Mouse (Mus musculus): ENCODE measurements around the gene BC049762. TPM values are rescaled to one million over a fixed set of nuclear protein-coding genes. Genes with fewer than 3 reads are reported as not detected.

The BC049762 gene
- total and polyA plus RNA-seq, 2 experiments from 2014 or later: 0.39 TPM; not detected in 1

DNA sequence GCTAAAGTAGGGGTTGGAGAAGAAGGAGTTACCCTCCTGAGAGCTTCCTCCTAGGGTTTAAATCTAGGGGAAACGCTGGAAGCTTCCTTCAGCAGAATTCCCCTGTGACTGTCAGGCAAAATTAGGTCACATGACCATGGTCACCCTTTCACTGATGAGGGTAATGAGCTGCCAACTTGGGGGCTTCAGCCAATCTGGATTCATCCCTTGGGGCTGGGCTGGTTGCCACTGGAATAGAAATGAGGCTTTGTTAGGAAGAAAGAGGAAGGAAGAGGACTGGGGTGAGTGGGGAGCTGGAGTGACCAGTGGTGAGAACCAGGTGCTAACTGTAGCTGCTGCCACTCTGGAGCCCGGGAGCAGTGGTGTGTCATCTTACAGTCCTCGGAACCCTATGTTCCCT, 32.9 kb upstream of the BC049762 start:
- Histone ChIP-seq H3K9ac (replicated peaks; ENCODE audit: low read length) (no peak overlapping the region), H3K27ac (no peak overlapping the region), H3K4me1 (ENCODE audit: insufficient read depth, low read length) (peaks cover 2% of the 10 kb centered on the region; the same call in 1 of the 2 replicates), H3K4me2 (ENCODE audit: low read depth, low read length) (no peak overlapping the region), H3K4me3 (ENCODE audit: low read length) (no peak overlapping the region), H3K36me3 (ENCODE audit: insufficient read depth, low read length) (no peaks in the 10 kb centered on the region), H3K27me3 (ENCODE audit: insufficient read depth, low read length) (no peaks in the 10 kb centered on the region), H3K9me3 (ENCODE audit: low read length) (no peaks in the 10 kb centered on the region)
- TF ChIP-seq CTCF (IDR thresholded peaks at IDR 0.05; ENCODE audit: low read depth): no peak
- peak; percentile 64; the same call in 1 of the 2 replicates for ATAC-seq
- DNase-seq (ENCODE audit: low spot score): peak; percentile 57
- WGBS: 62% methylated on average over 3 of the region's 3 CpGs

DNA sequence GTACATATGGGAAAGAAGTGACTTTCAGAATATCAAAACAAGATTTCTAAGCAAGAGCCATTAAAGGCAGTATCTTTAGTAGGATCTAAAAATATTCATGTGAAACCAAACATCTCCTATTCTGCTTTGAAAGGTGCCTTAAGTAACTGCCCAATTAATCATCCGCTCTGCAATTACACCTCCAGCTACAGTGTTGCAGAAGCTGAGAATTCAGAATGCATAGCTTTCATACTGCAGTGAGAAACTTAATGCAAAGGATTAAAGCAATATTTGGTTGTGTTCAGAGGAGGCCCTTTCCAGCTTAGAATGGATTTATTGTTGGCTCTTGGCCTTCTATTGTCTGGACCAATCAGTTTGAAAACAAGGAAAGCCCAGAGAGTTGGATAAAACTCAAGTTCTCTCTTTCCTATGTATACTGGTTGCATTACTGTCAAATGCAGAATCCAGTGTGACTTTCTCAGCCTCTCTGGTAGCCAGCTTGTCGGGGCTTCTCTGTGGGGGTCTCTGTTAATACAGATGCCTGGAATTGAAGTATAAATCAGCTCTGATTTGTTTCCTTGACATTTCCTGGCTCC, 31.2 kb upstream of the BC049762 start:
- no peak overlapping the region for H3K27ac ChIP-seq
- no peaks in the 10 kb centered on the region for H3K9me3 ChIP-seq (ENCODE audit: low read length)
- no peak for TF ChIP-seq CTCF (IDR thresholded peaks at IDR 0.05; ENCODE audit: low read depth)
- no peak overlapping the region for H3K4me2 ChIP-seq (ENCODE audit: low read depth, low read length)
- H3K4me3 ChIP-seq (ENCODE audit: low read length): no peak overlapping the region
- H3K9ac ChIP-seq (replicated peaks; ENCODE audit: low read length): no peak overlapping the region
- WGBS: 41% methylated on average over 2 of the region's 2 CpGs
- H3K4me1 ChIP-seq (ENCODE audit: insufficient read depth, low read length): peaks cover 6% of the 10 kb centered on the region; the same call in 1 of the 2 replicates
- DNase-seq (ENCODE audit: low spot score) (no peak), ATAC-seq (no peak)
- H3K27me3 ChIP-seq (ENCODE audit: insufficient read depth, low read length): no peaks in the 10 kb centered on the region
- H3K36me3 ChIP-seq (ENCODE audit: insufficient read depth, low read length): no peaks in the 10 kb centered on the region

DNA sequence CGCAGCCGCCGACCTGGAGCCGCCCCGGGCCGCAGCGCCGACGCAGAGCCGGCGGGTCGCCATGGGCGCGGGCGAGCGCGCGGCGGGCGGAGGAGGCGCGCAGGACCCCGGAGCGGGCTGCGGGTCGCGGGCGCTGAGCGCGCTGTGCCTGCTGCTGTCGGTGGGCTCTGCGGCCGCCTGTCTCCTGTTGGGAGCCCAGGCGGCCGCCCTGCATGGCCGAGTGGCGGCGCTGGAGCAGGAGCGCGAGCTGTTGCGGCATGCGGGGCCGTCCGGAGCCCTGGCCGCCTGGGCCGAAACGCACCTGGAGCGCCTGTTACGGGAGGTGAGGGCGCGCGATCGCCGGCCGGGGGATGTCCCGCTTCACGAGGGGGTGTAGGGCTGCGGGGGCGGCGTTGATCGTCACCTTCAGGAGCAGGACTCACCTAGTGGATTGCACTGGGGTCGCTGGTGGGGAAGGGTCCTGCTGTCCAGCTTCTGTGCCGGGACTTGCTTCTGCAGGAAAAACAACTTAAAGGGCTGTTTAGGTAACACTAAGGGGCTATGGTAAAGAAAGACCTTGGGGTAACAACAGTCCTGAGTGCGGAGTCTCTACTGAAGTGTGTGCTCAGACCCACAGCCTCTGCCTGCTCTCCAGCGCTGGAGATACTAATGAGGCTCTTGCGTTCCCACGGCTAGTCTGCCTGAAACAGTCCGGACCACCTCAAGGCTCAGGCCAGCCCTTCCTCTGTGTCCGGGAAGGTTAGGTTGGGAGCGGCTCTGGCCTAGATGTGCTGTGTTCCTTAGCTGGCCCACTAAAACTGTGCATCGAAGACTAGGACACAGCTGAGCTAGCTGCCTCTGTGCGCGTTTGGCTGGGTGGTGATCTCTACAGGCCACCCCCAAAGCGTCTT, 27.5 kb upstream of the BC049762 start:
- 2% methylated on average over 56 of the region's 74 CpGs for WGBS
- peak overlapping the region; percentile 93 for H3K4me2 ChIP-seq (ENCODE audit: low read depth, low read length)

GRCm38 (mm10) chr11:51289564-51290041, 26.8 kb upstream of the BC049762 start, which contains the start of gene Col23a1:
TSS of gene Col23a1 (plus strand) at chr11:51289920.
- H3K9ac ChIP-seq (replicated peaks; ENCODE audit: low read length): peak within 1 kb of the TSS; percentile 50
- H3K9me3 ChIP-seq (ENCODE audit: low read length): no peaks in the 10 kb centered on the region
- no peaks in the 10 kb centered on the region for H3K36me3 ChIP-seq (ENCODE audit: insufficient read depth, low read length)
- peaks cover 4% of the 10 kb centered on the region; the same call in 1 of the 2 replicates for H3K4me1 ChIP-seq (ENCODE audit: insufficient read depth, low read length)
- 0 out of 2 replicates have a peak within 1 kb of the TSS, but pooled peaks have one; percentile 45 for H3K27ac ChIP-seq
- peak within 1 kb of the TSS; percentile 93 for H3K4me2 ChIP-seq (ENCODE audit: low read depth, low read length)
- DNase-seq (ENCODE audit: low spot score): peak; percentile 93
- peak within 1 kb of the TSS; percentile 61 for H3K4me3 ChIP-seq (ENCODE audit: low read length)
- ATAC-seq: peak; percentile 89
- TF ChIP-seq CTCF (IDR thresholded peaks at IDR 0.05; ENCODE audit: low read depth): peak; percentile 93
- H3K27me3 ChIP-seq (ENCODE audit: insufficient read depth, low read length): no peaks in the 10 kb centered on the region
- WGBS: 4% methylated on average over 34 of the region's 38 CpGs

More for the DNA sequence above, 27.5 kb upstream of the BC049762 start:
- Histone ChIP-seq H3K4me1 (ENCODE audit: insufficient read depth, low read length) (peaks cover 6% of the 10 kb centered on the region; the same call in 1 of the 2 replicates), H3K27me3 (ENCODE audit: insufficient read depth, low read length) (no peaks in the 10 kb centered on the region), H3K9ac (replicated peaks; ENCODE audit: low read length) (peak overlapping the region; percentile 50), H3K4me3 (ENCODE audit: low read length) (peak overlapping the region; percentile 61), H3K9me3 (ENCODE audit: low read length) (no peaks in the 10 kb centered on the region), H3K27ac (0 out of 2 replicates have a peak overlapping the region, but pooled peaks have one; percentile 45), H3K36me3 (ENCODE audit: insufficient read depth, low read length) (no peaks in the 10 kb centered on the region)
- TF ChIP-seq CTCF (IDR thresholded peaks at IDR 0.05; ENCODE audit: low read depth): no peak; the same call in 1 of the 2 replicates
- DNase-seq (ENCODE audit: low spot score): peak; percentile 76
- ATAC-seq: peak; percentile 79

GRCm38 (mm10) chr11:51274418-51274817, 11.6 kb upstream of the BC049762 start:
- no peak overlapping the region for H3K4me2 ChIP-seq (ENCODE audit: low read depth, low read length)
- no peaks in the 10 kb centered on the region for H3K4me1 ChIP-seq (ENCODE audit: insufficient read depth, low read length)
- WGBS: 53% methylated on average over 1 of the region's 1 CpGs
- H3K4me3 ChIP-seq (ENCODE audit: low read length): no peak overlapping the region
- DNase-seq (ENCODE audit: low spot score): no peak
- H3K27ac ChIP-seq: no peak overlapping the region
- TF ChIP-seq CTCF (IDR thresholded peaks at IDR 0.05; ENCODE audit: low read depth): no peak
- no peak for ATAC-seq
- H3K27me3 ChIP-seq (ENCODE audit: insufficient read depth, low read length): no peaks in the 10 kb centered on the region
- H3K9me3 ChIP-seq (ENCODE audit: low read length): no peaks in the 10 kb centered on the region
- no peak overlapping the region for H3K9ac ChIP-seq (replicated peaks; ENCODE audit: low read length)
- peaks cover 35% of the 10 kb centered on the region for H3K36me3 ChIP-seq (ENCODE audit: insufficient read depth, low read length)

GRCm38 (mm10) chr11:51265326-51265725, 2.5 kb upstream of the BC049762 start:
- Histone ChIP-seq H3K4me3 (ENCODE audit: low read length) (no peak overlapping the region), H3K27me3 (ENCODE audit: insufficient read depth, low read length) (no peaks in the 10 kb centered on the region), H3K36me3 (ENCODE audit: insufficient read depth, low read length) (peaks cover 3% of the 10 kb centered on the region; the same call in 1 of the 2 replicates), H3K9ac (replicated peaks; ENCODE audit: low read length) (no peak overlapping the region), H3K4me1 (ENCODE audit: insufficient read depth, low read length) (peaks cover 16% of the 10 kb centered on the region; the same call in 1 of the 2 replicates), H3K27ac (no peak overlapping the region), H3K9me3 (ENCODE audit: low read length) (no peaks in the 10 kb centered on the region), H3K4me2 (ENCODE audit: low read depth, low read length) (peak overlapping the region; percentile 62; the same call in 1 of the 2 replicates)
- ATAC-seq (no peak), DNase-seq (ENCODE audit: low spot score) (peak; percentile 64)
- WGBS: 48% methylated on average over 3 of the region's 3 CpGs
- TF ChIP-seq CTCF (IDR thresholded peaks at IDR 0.05; ENCODE audit: low read depth): peak; percentile 68

Data from hindbrain, postnatal 0 days (tissue).